Mouse (Mus musculus): ENCODE measurements around the gene Pkn2. TPM values are rescaled to one million over a fixed set of nuclear protein-coding genes. Genes with fewer than 3 reads are reported as not detected.

Pkn2 gene
- polyA plus RNA-seq, 1 experiment from 2014 or later, result 43.0 TPM

DNA sequence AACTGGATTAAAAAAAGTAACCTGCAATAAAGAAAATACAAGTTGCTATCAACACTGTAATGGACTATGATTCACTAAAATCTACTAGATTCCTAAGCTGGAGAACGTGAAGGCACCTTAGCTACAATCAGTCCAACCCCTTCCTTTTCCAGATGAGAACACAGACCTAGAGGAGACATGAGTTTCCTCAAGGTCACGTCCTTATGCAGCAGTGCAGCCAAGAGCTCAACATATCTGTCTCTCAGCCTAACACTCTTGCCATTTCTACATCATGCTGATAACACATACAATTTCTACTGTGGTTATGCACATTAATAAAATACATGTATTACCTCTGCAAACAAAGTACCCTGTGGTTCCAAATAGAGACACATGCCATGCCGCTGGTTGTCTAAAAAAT, 70.2 kb downstream of the Pkn2 start:
- Histone ChIP-seq H3K4me3 (ENCODE audit: low read depth, low read length) (no peak overlapping the region), H3K9me3 (ENCODE audit: control insufficient read depth, low read length) (no peaks in the 10 kb centered on the region), H3K4me1 (ENCODE audit: control insufficient read depth, insufficient read depth, low read length) (no peaks in the 10 kb centered on the region), H3K27ac (ENCODE audit: low read depth, low read length) (no peak overlapping the region), H3K27me3 (ENCODE audit: control insufficient read depth, insufficient read depth, low read length) (no peaks in the 10 kb centered on the region), H3K36me3 (ENCODE audit: control insufficient read depth, insufficient read depth, low read length) (peaks cover 2% of the 10 kb centered on the region; the same call in 1 of the 2 replicates), H3K4me2 (no peak overlapping the region), H3K9ac (ENCODE audit: low read length) (no peak overlapping the region)
- no peak for DNase-seq (ENCODE audit: low spot score, missing footprints)
- no peak for ATAC-seq (ENCODE audit: low FRiP score)
- WGBS, result 88% methylated on average over 3 of the region's 3 CpGs

DNA sequence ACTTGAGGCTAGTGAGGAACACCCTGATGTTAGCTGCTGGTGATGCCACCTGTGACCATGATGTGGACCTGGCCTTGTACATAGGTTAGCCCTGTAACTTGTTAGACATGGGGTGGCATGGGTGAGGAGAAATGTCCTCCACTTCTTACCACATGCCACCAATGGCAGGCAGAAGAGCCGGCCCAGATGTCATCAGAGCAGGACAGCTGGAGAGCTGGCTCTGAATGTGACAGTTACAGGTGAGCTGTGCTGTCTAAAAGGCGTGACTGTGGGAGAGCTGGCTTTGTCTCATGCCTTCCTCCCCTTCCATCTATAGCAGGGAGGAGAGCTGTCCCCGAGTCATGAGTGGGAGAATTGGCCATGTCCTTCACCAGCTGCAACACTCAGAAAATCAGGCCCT, 86.2 kb downstream of the Pkn2 start:
- H3K4me2 ChIP-seq, result no peak overlapping the region
- no peak for DNase-seq (ENCODE audit: low spot score, missing footprints)
- ATAC-seq (ENCODE audit: low FRiP score), result 0 out of 2 replicates have a peak, but pooled peaks have one; percentile 27
- H3K27me3 ChIP-seq (ENCODE audit: control insufficient read depth, insufficient read depth, low read length), result no peaks in the 10 kb centered on the region
- H3K36me3 ChIP-seq (ENCODE audit: control insufficient read depth, insufficient read depth, low read length), result peaks cover 4% of the 10 kb centered on the region; the same call in 1 of the 2 replicates
- H3K27ac ChIP-seq (ENCODE audit: low read depth, low read length), result no peak overlapping the region
- WGBS, result 91% methylated on average over 3 of the region's 3 CpGs
- H3K9me3 ChIP-seq (ENCODE audit: control insufficient read depth, low read length), result no peaks in the 10 kb centered on the region
- H3K4me3 ChIP-seq (ENCODE audit: low read depth, low read length), result no peak overlapping the region
- no peak overlapping the region for H3K9ac ChIP-seq (ENCODE audit: low read length)
- H3K4me1 ChIP-seq (ENCODE audit: control insufficient read depth, insufficient read depth, low read length), result no peaks in the 10 kb centered on the region

DNA sequence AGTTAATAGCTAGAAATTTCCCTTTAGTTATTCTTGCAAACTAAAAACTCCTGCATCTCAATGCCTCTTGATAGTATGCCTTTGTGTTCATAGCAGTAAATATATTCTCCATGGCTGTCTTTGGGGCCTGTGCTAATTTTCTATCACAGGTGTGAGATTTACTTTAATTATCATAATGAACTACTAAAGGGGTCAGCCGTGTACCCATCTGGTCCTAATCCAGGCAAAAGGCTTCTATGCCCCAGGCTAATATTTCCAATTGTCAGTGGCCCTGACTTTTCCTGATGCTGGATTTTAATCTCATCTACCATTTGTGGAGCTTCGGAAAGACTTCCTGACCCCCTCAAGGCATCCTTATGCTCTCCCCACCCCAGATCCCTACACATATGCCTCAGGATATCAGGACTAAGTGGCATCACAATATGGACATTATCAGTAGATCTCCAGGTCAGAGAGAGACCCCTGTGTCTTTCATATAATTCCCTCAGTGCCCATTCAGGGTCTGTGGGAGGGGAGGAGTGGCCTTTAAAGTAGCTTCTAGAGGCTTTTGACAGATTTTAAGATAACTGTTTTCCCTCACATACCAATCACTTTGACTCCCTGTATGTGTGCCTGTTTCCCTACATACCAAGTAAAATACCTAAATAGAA, 95.3 kb downstream of the Pkn2 start:
- ATAC-seq (ENCODE audit: low FRiP score), result peak; percentile 33; the same call in 1 of the 2 replicates

DNA sequence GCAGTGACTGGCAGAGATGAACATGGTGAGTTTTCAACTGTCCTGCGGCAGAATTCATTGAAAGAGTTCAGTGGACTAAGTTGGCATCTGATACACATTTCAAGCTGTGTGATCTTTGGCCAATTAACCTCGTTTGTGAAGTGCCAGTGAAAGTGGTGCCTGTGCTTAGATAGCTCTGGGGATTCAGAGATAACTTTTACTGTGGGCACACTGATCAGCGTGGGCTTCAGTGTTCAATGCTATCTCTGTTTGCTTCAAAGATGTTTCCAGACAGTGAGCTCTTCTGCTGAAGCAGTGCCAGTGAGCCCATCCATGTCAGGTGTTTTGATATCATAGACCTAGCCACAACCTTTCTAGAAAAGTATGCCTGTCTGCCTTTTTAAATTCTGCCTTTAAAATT, 104.6 kb downstream of the Pkn2 start:
- H3K36me3 ChIP-seq (ENCODE audit: control insufficient read depth, insufficient read depth, low read length), result peaks cover 19% of the 10 kb centered on the region; the same call in 1 of the 2 replicates

More for the DNA sequence above, 95.3 kb downstream of the Pkn2 start:
- H3K4me1 ChIP-seq (ENCODE audit: control insufficient read depth, insufficient read depth, low read length), result no peaks in the 10 kb centered on the region
- WGBS, result 74% methylated on average over 2 of the region's 2 CpGs
- H3K36me3 ChIP-seq (ENCODE audit: control insufficient read depth, insufficient read depth, low read length), result peaks cover 12% of the 10 kb centered on the region
- H3K4me2 ChIP-seq, result no peak overlapping the region
- H3K27ac ChIP-seq (ENCODE audit: low read depth, low read length), result no peak overlapping the region
- H3K4me3 ChIP-seq (ENCODE audit: low read depth, low read length), result no peak overlapping the region
- H3K27me3 ChIP-seq (ENCODE audit: control insufficient read depth, insufficient read depth, low read length), result no peaks in the 10 kb centered on the region
- H3K9ac ChIP-seq (ENCODE audit: low read length), result no peak overlapping the region
- no peaks in the 10 kb centered on the region for H3K9me3 ChIP-seq (ENCODE audit: control insufficient read depth, low read length)
- no peak for DNase-seq (ENCODE audit: low spot score, missing footprints)

DNA sequence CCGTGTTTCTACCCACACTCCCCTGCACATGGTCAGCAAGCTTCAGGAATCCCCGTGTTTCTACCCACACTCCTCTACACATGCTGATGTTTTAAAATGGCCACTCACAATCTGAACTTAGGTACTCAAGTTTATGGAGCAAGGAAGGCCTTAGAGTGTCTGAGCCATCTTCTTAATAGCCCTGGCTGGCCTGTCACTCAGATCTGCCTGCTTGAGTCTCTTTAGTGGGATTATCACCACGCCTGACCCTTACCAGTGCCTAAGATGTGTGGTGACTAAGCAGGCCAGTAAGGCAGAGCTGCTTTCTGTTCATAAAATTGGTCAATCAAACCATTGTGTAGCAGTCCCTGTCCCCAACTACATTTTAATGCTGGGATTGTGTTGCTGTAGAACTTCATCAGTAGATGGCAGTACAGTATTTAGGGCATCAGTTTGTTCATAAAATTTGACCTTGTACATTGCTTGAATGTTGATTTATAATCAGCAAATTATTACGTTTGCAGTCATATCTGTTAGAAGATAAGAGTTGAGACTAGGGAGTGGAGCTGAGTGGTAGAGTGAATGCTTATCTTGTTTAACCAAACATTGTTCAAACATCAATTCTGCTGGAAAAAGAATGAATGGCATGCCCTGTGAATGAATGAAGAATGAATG, 108.1 kb downstream of the Pkn2 start:
- Histone ChIP-seq H3K9ac (ENCODE audit: low read length) (no peak overlapping the region), H3K4me3 (ENCODE audit: low read depth, low read length) (no peak overlapping the region), H3K9me3 (ENCODE audit: control insufficient read depth, low read length) (no peaks in the 10 kb centered on the region), H3K36me3 (ENCODE audit: control insufficient read depth, insufficient read depth, low read length) (no peaks in the 10 kb centered on the region), H3K4me2 (no peak overlapping the region), H3K27me3 (ENCODE audit: control insufficient read depth, insufficient read depth, low read length) (no peaks in the 10 kb centered on the region), H3K27ac (ENCODE audit: low read depth, low read length) (no peak overlapping the region), H3K4me1 (ENCODE audit: control insufficient read depth, insufficient read depth, low read length) (no peaks in the 10 kb centered on the region)
- 75% methylated on average over 4 of the region's 4 CpGs for WGBS
- ATAC-seq (ENCODE audit: low FRiP score), result no peak
- DNase-seq (ENCODE audit: low spot score, missing footprints), result no peak

More for the DNA sequence above, 104.6 kb downstream of the Pkn2 start:
- H3K27me3 ChIP-seq (ENCODE audit: control insufficient read depth, insufficient read depth, low read length), result no peaks in the 10 kb centered on the region
- H3K4me1 ChIP-seq (ENCODE audit: control insufficient read depth, insufficient read depth, low read length), result no peaks in the 10 kb centered on the region
- H3K4me3 ChIP-seq (ENCODE audit: low read depth, low read length), result no peak overlapping the region
- H3K4me2 ChIP-seq, result no peak overlapping the region
- 87% methylated on average over 3 of the region's 3 CpGs for WGBS
- no peak overlapping the region for H3K27ac ChIP-seq (ENCODE audit: low read depth, low read length)
- ATAC-seq (ENCODE audit: low FRiP score), result no peak
- H3K9ac ChIP-seq (ENCODE audit: low read length), result no peak overlapping the region
- no peak for DNase-seq (ENCODE audit: low spot score, missing footprints)
- no peaks in the 10 kb centered on the region for H3K9me3 ChIP-seq (ENCODE audit: control insufficient read depth, low read length)

DNA sequence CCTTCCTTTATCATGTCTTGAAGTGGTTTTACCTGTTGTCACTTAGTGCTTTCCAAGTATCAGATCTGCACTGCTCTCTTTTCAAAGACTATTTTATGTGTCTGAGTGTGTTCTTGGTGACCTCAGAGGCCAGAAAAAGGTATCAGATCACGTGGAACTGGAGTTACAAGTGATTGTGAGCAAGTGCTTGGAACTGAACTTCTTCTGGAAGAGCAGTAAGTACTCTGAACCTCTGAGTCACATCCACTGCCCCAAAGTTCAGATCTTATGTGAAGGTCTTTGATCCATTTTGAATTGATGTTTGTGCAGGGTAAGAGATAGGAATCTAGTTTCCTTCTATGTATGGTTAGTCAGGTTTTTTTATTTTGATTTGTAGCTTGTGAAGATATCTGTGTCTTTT, 111.3 kb downstream of the Pkn2 start:
- no peak for ATAC-seq (ENCODE audit: low FRiP score)
- H3K27ac ChIP-seq (ENCODE audit: low read depth, low read length), result no peak overlapping the region
- no peak for DNase-seq (ENCODE audit: low spot score, missing footprints)
- no peaks in the 10 kb centered on the region for H3K36me3 ChIP-seq (ENCODE audit: control insufficient read depth, insufficient read depth, low read length)
- no peak overlapping the region for H3K4me2 ChIP-seq
- 63% methylated on average over 1 of the region's 1 CpGs for WGBS
- no peaks in the 10 kb centered on the region for H3K27me3 ChIP-seq (ENCODE audit: control insufficient read depth, insufficient read depth, low read length)
- H3K4me1 ChIP-seq (ENCODE audit: control insufficient read depth, insufficient read depth, low read length), result peaks cover 7% of the 10 kb centered on the region; the same call in 1 of the 2 replicates
- no peak overlapping the region for H3K9ac ChIP-seq (ENCODE audit: low read length)
- no peak overlapping the region for H3K4me3 ChIP-seq (ENCODE audit: low read depth, low read length)
- H3K9me3 ChIP-seq (ENCODE audit: control insufficient read depth, low read length), result no peaks in the 10 kb centered on the region

DNA sequence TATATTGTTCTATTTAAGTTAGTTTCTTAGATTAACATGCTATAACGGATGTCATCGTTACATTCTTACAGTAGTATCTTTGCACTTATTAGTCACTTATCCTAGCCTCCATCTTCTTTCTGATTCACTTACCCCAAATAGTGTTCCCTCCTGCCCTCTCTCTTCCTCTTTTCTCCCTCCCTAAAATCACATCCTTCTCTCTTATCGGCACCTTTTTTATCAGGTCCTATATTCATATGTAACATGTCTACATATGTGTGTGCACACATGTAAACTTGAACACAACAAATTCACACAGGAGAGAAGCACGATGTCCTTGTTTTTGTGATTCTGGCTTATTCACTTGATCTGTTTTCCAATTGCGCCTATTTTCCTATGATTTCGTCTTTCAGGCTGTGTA, 113.3 kb downstream of the Pkn2 start:
- Histone ChIP-seq H3K4me3 (ENCODE audit: low read depth, low read length) (no peak overlapping the region), H3K27ac (ENCODE audit: low read depth, low read length) (no peak overlapping the region), H3K4me2 (no peak overlapping the region), H3K9me3 (ENCODE audit: control insufficient read depth, low read length) (no peaks in the 10 kb centered on the region), H3K9ac (ENCODE audit: low read length) (no peak overlapping the region), H3K27me3 (ENCODE audit: control insufficient read depth, insufficient read depth, low read length) (no peaks in the 10 kb centered on the region), H3K36me3 (ENCODE audit: control insufficient read depth, insufficient read depth, low read length) (no peaks in the 10 kb centered on the region), H3K4me1 (ENCODE audit: control insufficient read depth, insufficient read depth, low read length) (peaks cover 7% of the 10 kb centered on the region; the same call in 1 of the 2 replicates)
- ATAC-seq (ENCODE audit: low FRiP score), result no peak
- WGBS, result 93% methylated on average over 6 of the region's 6 CpGs
- DNase-seq (ENCODE audit: low spot score, missing footprints), result no peak

DNA sequence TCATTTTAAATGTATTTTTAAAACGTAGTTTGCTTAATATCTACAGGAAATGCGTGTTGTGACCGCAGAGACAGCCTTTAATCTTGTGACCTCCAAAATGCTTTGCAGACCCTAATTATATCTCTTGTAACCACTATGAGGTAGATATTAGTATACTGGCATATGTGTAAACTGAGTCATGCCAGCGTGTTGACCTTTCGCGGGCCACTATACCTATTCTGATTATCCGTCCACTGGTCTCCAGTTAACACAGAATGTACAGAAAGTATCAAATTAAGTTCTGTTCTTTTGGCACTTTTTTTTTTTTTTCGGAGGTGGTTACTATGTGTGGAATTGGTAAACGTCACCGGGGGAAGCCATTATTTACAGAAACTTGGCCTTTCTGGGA, 116.0 kb downstream of the Pkn2 start:
- Histone ChIP-seq H3K36me3 (ENCODE audit: control insufficient read depth, insufficient read depth, low read length) (no peaks in the 10 kb centered on the region), H3K9ac (ENCODE audit: low read length) (peak overlapping the region; percentile 94), H3K27me3 (ENCODE audit: control insufficient read depth, insufficient read depth, low read length) (no peaks in the 10 kb centered on the region), H3K9me3 (ENCODE audit: control insufficient read depth, low read length) (no peaks in the 10 kb centered on the region), H3K4me2 (peak overlapping the region; percentile 55), H3K4me1 (ENCODE audit: control insufficient read depth, insufficient read depth, low read length) (peaks cover 7% of the 10 kb centered on the region; the same call in 1 of the 2 replicates), H3K27ac (ENCODE audit: low read depth, low read length) (no peak overlapping the region), H3K4me3 (ENCODE audit: low read depth, low read length) (peak overlapping the region; percentile 88)
- DNase-seq (ENCODE audit: low spot score, missing footprints), result peak; percentile 85
- ATAC-seq (ENCODE audit: low FRiP score), result no peak
- WGBS, result 31% methylated on average over 10 of the region's 10 CpGs

DNA sequence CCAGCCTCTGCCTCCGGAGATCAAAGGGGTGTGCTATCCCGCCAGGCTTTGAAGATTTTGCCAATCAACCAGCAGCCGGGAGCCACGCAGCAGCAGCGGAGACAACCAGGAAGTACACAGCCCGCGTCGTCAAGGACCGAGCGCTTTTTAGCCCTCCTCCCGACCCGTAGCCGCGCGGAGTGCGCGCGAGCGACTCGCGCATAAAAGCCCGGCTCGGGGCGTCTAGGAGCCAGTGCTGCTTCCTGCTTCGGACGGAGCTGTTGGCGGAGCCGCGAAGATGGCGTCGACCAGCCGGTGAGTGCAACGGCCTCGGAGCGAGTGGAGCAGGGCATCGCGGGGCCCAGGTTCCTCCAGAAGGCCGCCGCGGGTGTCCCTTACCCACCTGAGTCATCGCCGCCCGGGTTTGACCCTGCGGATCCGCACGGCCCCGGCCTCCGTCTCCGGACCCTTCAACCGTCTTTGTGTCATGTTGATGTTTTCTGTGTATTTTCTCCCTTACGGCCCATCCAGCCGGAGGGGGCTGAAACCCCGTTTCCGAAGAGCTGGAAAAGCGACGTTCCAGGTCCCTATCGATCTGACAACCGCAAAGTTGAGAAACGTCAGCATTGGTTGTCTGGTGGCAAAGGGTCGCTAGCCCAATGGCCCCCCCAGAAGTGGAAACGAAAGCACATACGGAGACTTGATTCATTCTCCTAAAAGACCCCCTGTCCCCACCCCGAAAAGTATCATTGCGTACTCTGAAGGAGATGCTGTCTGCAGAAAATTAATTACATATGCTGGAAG, 116.6 kb downstream of the Pkn2 start, which contains the start of gene Gtf2b:
TSS of gene Gtf2b (plus strand) at position 51 of the 783 bp plus-strand sequence.
- peak; percentile 99 for ATAC-seq (ENCODE audit: low FRiP score)
- Histone ChIP-seq H3K9ac (ENCODE audit: low read length) (peak within 1 kb of the TSS; percentile 94), H3K27ac (ENCODE audit: low read depth, low read length) (peak within 1 kb of the TSS; percentile 60), H3K27me3 (ENCODE audit: control insufficient read depth, insufficient read depth, low read length) (no peaks in the 10 kb centered on the region), H3K9me3 (ENCODE audit: control insufficient read depth, low read length) (no peaks in the 10 kb centered on the region), H3K4me3 (ENCODE audit: low read depth, low read length) (peak within 1 kb of the TSS; percentile 88), H3K4me1 (ENCODE audit: control insufficient read depth, insufficient read depth, low read length) (peaks cover 7% of the 10 kb centered on the region; the same call in 1 of the 2 replicates), H3K36me3 (ENCODE audit: control insufficient read depth, insufficient read depth, low read length) (no peaks in the 10 kb centered on the region), H3K4me2 (peak within 1 kb of the TSS; percentile 55)
- peak; percentile 99 for DNase-seq (ENCODE audit: low spot score, missing footprints)
- under 1% methylated on average over 64 of the region's 64 CpGs for WGBS
